Mouse (Mus musculus) cerebellum, postnatal 4 days (tissue): ENCODE measurements at regions not wholly inside any gene's neighbourhood (a gene's known extent, or its start where the extent isn't known, plus 50 kb on each side); places are given as distances from the start of the nearest gene placed in this dataset.
"Not testable (repeated sequence)": the region's sequence is repeated elsewhere in the genome, so short reads cannot be mapped to it uniquely, and the experiment has no call there.

Source experiments
- DNase-seq, 2 experiments: peaks; one replicate each; pipeline ENCODE4 v3.0.0; 2022; ENCODE audit warnings: low spot score in 2 of 2, mixed read lengths in 1 of 2

- no peak for DNase-seq
Observed at GRCm38 (mm10) chr16:93342701-93343100, 261.2 kb downstream of the Setd4 start.

- no peak for DNase-seq
Observed at GRCm38 (mm10) chr16:93341791-93342190, 262.1 kb downstream of the Setd4 start.

- DNase-seq = no peak
Observed at GRCm38 (mm10) chr16:93338806-93339205, 265.1 kb downstream of the Setd4 start.

- DNase-seq = no peak
Observed at GRCm38 (mm10) chr16:93335322-93336111, 268.3 kb downstream of the Setd4 start.

- no peak for DNase-seq
Observed at GRCm38 (mm10) chr16:93333654-93334053, 270.2 kb downstream of the Setd4 start.

- DNase-seq = no peak
Observed at GRCm38 (mm10) chr16:93328680-93329395, 275.0 kb downstream of the Setd4 start.

GRCm38 (mm10) chr16:93324911-93325310, 279.0 kb downstream of the Setd4 start:
- DNase-seq = no peak

GRCm38 (mm10) chr16:93323172-93323571, 280.7 kb downstream of the Setd4 start:
- DNase-seq = no peak

- no peak for DNase-seq
Observed at GRCm38 (mm10) chr16:93319581-93319980, 284.3 kb downstream of the Setd4 start.

- DNase-seq = no peak
Observed at GRCm38 (mm10) chr16:93311644-93312043, 292.2 kb downstream of the Setd4 start.

GRCm38 (mm10) chr16:93308666-93309360, 295.1 kb downstream of the Setd4 start:
- DNase-seq = no peak

GRCm38 (mm10) chr16:93306951-93307350, 296.9 kb downstream of the Setd4 start:
- no peak for DNase-seq

GRCm38 (mm10) chr16:93306140-93306539, 297.7 kb downstream of the Setd4 start:
- DNase-seq = not testable (repeated sequence)

GRCm38 (mm10) chr16:93294430-93294829, 309.4 kb downstream of the Setd4 start:
- DNase-seq = no peak

- DNase-seq = peak; percentile 41 to 77
Observed at GRCm38 (mm10) chr16:93292965-93293653, 310.8 kb downstream of the Setd4 start.

GRCm38 (mm10) chr16:93292181-93292834, 311.6 kb downstream of the Setd4 start:
- no peak for DNase-seq

GRCm38 (mm10) chr16:93288036-93288435, 315.8 kb downstream of the Setd4 start:
- DNase-seq = no peak

GRCm38 (mm10) chr16:93287520-93287919, 316.3 kb downstream of the Setd4 start:
- DNase-seq = no peak

- DNase-seq = no peak
Observed at GRCm38 (mm10) chr16:93286816-93287215, 317.0 kb downstream of the Setd4 start.

- DNase-seq = no peak
Observed at GRCm38 (mm10) chr16:93285191-93285590, 318.7 kb downstream of the Setd4 start.

- no peak for DNase-seq
Observed at GRCm38 (mm10) chr16:93281715-93282114, 322.1 kb downstream of the Setd4 start.
